ENCODE assay signal across 8 mouse cellular contexts in the genomic region with DNA sequence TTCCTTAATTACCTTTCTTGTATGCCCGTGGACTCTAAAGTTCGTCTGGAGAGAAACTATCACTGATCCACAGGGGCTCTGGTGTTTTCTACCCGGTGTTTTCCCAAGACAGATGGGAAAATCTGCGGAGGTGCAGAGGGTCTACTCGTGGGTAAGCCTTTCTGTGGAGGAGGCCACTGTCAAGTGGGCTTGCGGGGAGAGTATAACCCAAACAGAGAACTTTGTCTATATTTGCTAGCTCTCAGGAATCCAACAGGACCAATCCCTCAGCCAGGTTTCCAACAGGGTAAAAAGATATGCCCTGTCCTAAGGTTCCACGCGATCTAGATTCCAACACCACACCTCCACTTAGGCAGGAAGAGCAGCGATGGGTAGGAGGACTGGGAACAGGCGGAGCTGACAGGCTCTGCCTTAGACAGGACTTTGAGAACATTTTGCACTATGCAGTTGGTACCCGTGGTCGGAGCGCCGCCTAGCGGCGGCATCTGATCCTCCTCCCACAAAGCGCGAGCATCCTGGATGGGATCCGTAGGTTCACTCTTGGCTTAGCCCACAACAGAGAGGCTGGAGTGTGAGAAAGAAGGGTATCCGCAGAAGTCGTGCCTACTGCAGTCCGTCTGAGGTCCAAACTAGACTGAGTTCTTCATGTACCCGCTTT. TPM values are rescaled to one million over a fixed set of nuclear protein-coding genes. Genes with fewer than 3 reads are reported as not detected.
DNase-seq lines count a peak whose midpoint lies in the region; ATAC-seq and TF ChIP-seq lines count a peak whose summit lies in the region.

No protein-coding gene starts in this region.

- 21% methylated on average over 23 of the region's 23 CpGs for WGBS in forebrain, embryonic 11.5 days
- WGBS in lung, postnatal 0 days: 16% methylated on average over 23 of the region's 23 CpGs

- DNase-seq in MEL-GATA-1-ER (ENCODE audit: extremely low read depth, low read depth): peak; percentile 20
- DNase-seq in c-Kit-positive CD71-positive TER-119-negative erythroid progenitor cells, embryonic 14.5 days (ENCODE audit: low read depth): peak; percentile 34
- DNase-seq in forebrain, embryonic 11.5 days (ENCODE audit: low spot score): peak; percentile 91
- DNase-seq in heart, postnatal 4 days: peak; percentile 85
- DNase-seq in layer of hippocampus, adult 2 months (ENCODE audit: low spot score in 2 of 2): peak; percentile 50 to 79
- DNase-seq in lung, postnatal 0 days (ENCODE audit: low spot score): peak; percentile 80
- DNase-seq in retina, adult 2 months (ENCODE audit: low read depth, low spot score): peak; percentile 42
- peak; percentile 59 to 86 for DNase-seq in urinary bladder, postnatal 4 days (ENCODE audit: low spot score in 2 of 2)

- H3K9ac ChIP-seq in forebrain, embryonic 11.5 days (ENCODE audit: low read length): no peak overlapping the region
- H3K9ac ChIP-seq in lung, postnatal 0 days (replicated peaks; ENCODE audit: low read depth): no peak overlapping the region

- peaks cover 2% of the 10 kb centered on the region; the same call in 1 of the 2 replicates for H3K27me3 ChIP-seq in forebrain, embryonic 11.5 days (ENCODE audit: control insufficient read depth, insufficient read depth, low read length)
- H3K27me3 ChIP-seq in lung, postnatal 0 days (replicated peaks; ENCODE audit: insufficient read depth, low read length): no peaks in the 10 kb centered on the region

- no peaks in the 10 kb centered on the region for H3K4me1 ChIP-seq in forebrain, embryonic 11.5 days (replicated peaks; ENCODE audit: control insufficient read depth, insufficient read depth, low read length)
- H3K4me1 ChIP-seq in lung, postnatal 0 days (ENCODE audit: insufficient read depth, low read depth, low read length): no peaks in the 10 kb centered on the region

- no peak overlapping the region for H3K4me3 ChIP-seq in forebrain, embryonic 11.5 days (ENCODE audit: low read depth, low read length)
- H3K4me3 ChIP-seq in layer of hippocampus, adult 2 months: no peak overlapping the region
- no peak overlapping the region for H3K4me3 ChIP-seq in lung, postnatal 0 days (ENCODE audit: low read depth, low read length)

- no peak for TF ChIP-seq EP300 in lung, postnatal 0 days (IDR thresholded peaks at IDR 0.05)

- no peaks in the 10 kb centered on the region for H3K36me3 ChIP-seq in forebrain, embryonic 11.5 days (ENCODE audit: control insufficient read depth, insufficient read depth, low read length)
- no peaks in the 10 kb centered on the region for H3K36me3 ChIP-seq in lung, postnatal 0 days (ENCODE audit: insufficient read depth, low read length)

- peak; percentile 78 for ATAC-seq in forebrain, embryonic 11.5 days (replicated peaks; ENCODE audit: low FRiP score)
- peak; percentile 78 for ATAC-seq in lung, postnatal 0 days

- no peaks in the 10 kb centered on the region for H3K9me3 ChIP-seq in forebrain, embryonic 11.5 days (ENCODE audit: control insufficient read depth, low read length)
- no peaks in the 10 kb centered on the region for H3K9me3 ChIP-seq in lung, postnatal 0 days (ENCODE audit: low read length)

- no peak overlapping the region for H3K4me2 ChIP-seq in forebrain, embryonic 11.5 days (ENCODE audit: low read depth, low read length, severe bottlenecking)
- no peak overlapping the region for H3K4me2 ChIP-seq in lung, postnatal 0 days (replicated peaks; ENCODE audit: low read depth, low read length)

- TF ChIP-seq CTCF in layer of hippocampus, adult 2 months (conservative IDR thresholded peaks at IDR 0.05): peak; percentile 93
- TF ChIP-seq CTCF in lung, postnatal 0 days (IDR thresholded peaks at IDR 0.05): peak; percentile 87

- no peak overlapping the region for H3K27ac ChIP-seq in forebrain, embryonic 11.5 days (ENCODE audit: low read depth, low read length)
- no peak overlapping the region for H3K27ac ChIP-seq in layer of hippocampus, adult 2 months
- no peak overlapping the region for H3K27ac ChIP-seq in lung, postnatal 0 days (ENCODE audit: low read length)

RNA-seq across cellular contexts. Expression of a gene that starts 46.9 kb away (rescaled TPM):
- not detected in 2 replicates for polyA plus RNA-seq in forebrain, embryonic 11.5 days (2014; fragmentation: Nextera tagmentation; extraction: Ambion mirVana)
- total RNA-seq in heart, postnatal 4 days (2021): not detected
- total RNA-seq in layer of hippocampus, adult 2 months (2021): under 1 TPM in 1 of 2 experiments, not detected in 1; 0.12 TPM
- not detected in 2 replicates for polyA plus RNA-seq in lung, postnatal 0 days (2015; fragmentation: Nextera tagmentation; extraction: Ambion mirVana)

Comparison
In these comparisons a context has a peak if more than half of its experiments do, and no peak if none do; other contexts are left out.
1. DNase-seq: peak in every context shown above with its lines; median percentile 91 in forebrain, embryonic 11.5 days; 85 in heart, postnatal 4 days; 80 in lung, postnatal 0 days; 72 in urinary bladder, postnatal 4 days; 64 in layer of hippocampus, adult 2 months; 42 in retina, adult 2 months; 34 in c-Kit-positive CD71-positive TER-119-negative erythroid progenitor cells, embryonic 14.5 days; 20 in MEL-GATA-1-ER.